Mouse (Mus musculus) ES-E14 (cell line): ENCODE results near the gene BC017158. TPM values are rescaled to one million over a fixed set of nuclear protein-coding genes. Genes with fewer than 3 reads are reported as not detected.
A peak's percentile ranks its signal among the peaks of the same experiment; 100 is the strongest.

ENCODE experiments used
- DNase-seq: peaks from one replicate; pipeline ENCODE4 v3.0.0-alpha.2; 2013; ENCODE audit warnings: low read depth, low spot score
- H3K27ac ChIP-seq: 2 replicates; pipeline ENCODE4 v1.5.1; 2012; ENCODE audit warnings: low read depth, mild to moderate bottlenecking, low read length, moderate library complexity, mixed read lengths; ENCODE audit not compliant: poor library complexity, insufficient read depth, severe bottlenecking
- H3K36me3 ChIP-seq: 2 replicates; pipeline ENCODE4 v1.6.1; 2012; ENCODE audit warnings: mild to moderate bottlenecking, low read length, moderate library complexity, mixed read lengths; ENCODE audit not compliant: control insufficient read depth, poor library complexity, insufficient read depth, severe bottlenecking
- H3K4me1 ChIP-seq, 2 experiments: fragments of 150-350 bp in 1 of 2; sonication (generic) in 1 of 2; 2 replicates each; pipeline ENCODE4 v1.6.1; 2012; ENCODE audit warnings: low read length in 2 of 2, mild to moderate bottlenecking in 1 of 2, mixed read lengths in 1 of 2; ENCODE audit not compliant: control insufficient read depth in 2 of 2, insufficient read depth in 2 of 2, poor library complexity in 1 of 2
- H3K4me3 ChIP-seq, 2 experiments: fragments of 150-350 bp in 1 of 2; sonication (generic) in 1 of 2; 2 replicates each; pipeline ENCODE4 v1.5.1; 2012; ENCODE audit warnings: low read length in 2 of 2, low read depth in 1 of 2, mild to moderate bottlenecking in 1 of 2, mixed read lengths in 1 of 2; ENCODE audit not compliant: insufficient read depth in 1 of 2, poor library complexity in 1 of 2, severe bottlenecking in 1 of 2
- H3K9ac ChIP-seq: 2 replicates; pipeline ENCODE4 v1.6.1; 2012; ENCODE audit warnings: low read depth, mild to moderate bottlenecking, low read length, mixed read lengths; ENCODE audit not compliant: poor library complexity, insufficient read depth, severe bottlenecking
- H3K9me3 ChIP-seq: fragments of 150-350 bp; sonication (generic); 2 replicates; pipeline ENCODE4 v1.6.1; 2012; ENCODE audit warnings: low read depth, mild to moderate bottlenecking, low read length; ENCODE audit not compliant: control insufficient read depth, insufficient read depth
- CHD2 ChIP-seq: IDR thresholded peaks from 2 replicates; pipeline ENCODE4 v1.6.1; 2014; ENCODE audit warnings: mild to moderate bottlenecking, low read depth, low read length, inconsistent platforms
- HCFC1 ChIP-seq: IDR thresholded peaks from 2 replicates; pipeline ENCODE4 v1.6.1; 2012; ENCODE audit warnings: low read length, inconsistent platforms, borderline replicate concordance; ENCODE audit not compliant: insufficient read depth
- MAFK ChIP-seq: IDR thresholded peaks from 2 replicates; pipeline ENCODE4 v1.6.1; 2014; ENCODE audit warnings: mild to moderate bottlenecking, low read depth, low read length, inconsistent platforms; ENCODE audit not compliant: insufficient read depth
- ZC3H11A ChIP-seq: IDR thresholded peaks from 2 replicates; pipeline ENCODE4 v1.6.1; 2012; ENCODE audit warnings: low read depth, mild to moderate bottlenecking, inconsistent platforms, low read length, borderline replicate concordance
- ZNF384 ChIP-seq: IDR thresholded peaks from 2 replicates; pipeline ENCODE4 v1.6.1; 2012; ENCODE audit warnings: low read depth, low read length, inconsistent platforms
- in situ Hi-C, 2 experiments: fragments of 600-800 bp; cut with MboI; formaldehyde crosslinking; loops; one replicate each; pipeline ENCODE4 v1.15.1; 2025; ENCODE audit warnings: low sequenced_read_pairs in 2 of 2, inconsistent platforms in 1 of 2; ENCODE audit not compliant: unreplicated experiment in 2 of 2
- total RNA-seq: library from RNA; depleted of rRNA; stranded (reverse); fragments of 300-350 nt; gene quantifications from 2 replicates; pipeline ENCODE4 v1.2.3, GENCODE M21; 2012; rRNA removed

BC017158 gene
- total RNA-seq, 1 experiment: 18.6 TPM

- Histone ChIP-seq H3K27ac (no peak overlapping the region), H3K9ac (no peak overlapping the region), H3K4me3 (no peak overlapping the region), H3K4me1 (peaks cover 0 to 2% of the 10 kb centered on the region in 2 experiments; a peak in 1 of 4 replicates), H3K9me3 (no peaks in the 10 kb centered on the region), H3K36me3 (peaks cover under 1% of the 10 kb centered on the region; the same call in 1 of the 2 replicates)
- no peak for TF ChIP-seq CHD2
- TF ChIP-seq ZC3H11A: no peak
- TF ChIP-seq ZNF384: no peak
- TF ChIP-seq MAFK: no peak
- TF ChIP-seq HCFC1: no peak
- in situ Hi-C loops: no loop called here
- no peak for DNase-seq
Measured at GRCm38 (mm10) chr7:128234796-128235195, 63.2 kb downstream of the BC017158 start.

GRCm38 (mm10) chr7:128231741-128232140 lies 66.2 kb downstream of the BC017158 start:
- no peaks in the 10 kb centered on the region for H3K36me3 ChIP-seq
- TF ChIP-seq MAFK: no peak
- TF ChIP-seq CHD2: no peak
- H3K9ac ChIP-seq: no peak overlapping the region
- in situ Hi-C loops: no loop called here
- peak; percentile 66 for DNase-seq
- no peak overlapping the region for H3K27ac ChIP-seq
- H3K4me3 ChIP-seq: no peak overlapping the region
- H3K9me3 ChIP-seq: no peaks in the 10 kb centered on the region
- H3K4me1 ChIP-seq: no peaks in the 10 kb centered on the region

Other genes with a start within 250 kb of the BC017158 start
- gene Itgam, start 235.5 kb downstream of the BC017158 start, total RNA-seq: 0.42 and 1.0 TPM in 2 replicates
- gene Gm49368, start 235.5 kb downstream of the BC017158 start, total RNA-seq: not detected in 2 replicates
- gene Itgax, start 168.6 kb downstream of the BC017158 start, total RNA-seq: not detected in 2 replicates
- not detected in 2 replicates for gene Itgad, start 143.8 kb downstream of the BC017158 start, total RNA-seq
- 0.36 TPM in 1 of 2 replicates, not detected in the other for gene Cox6a2, start 91.8 kb downstream of the BC017158 start, total RNA-seq
- 9.3 and 11.4 TPM in 2 replicates for gene Armc5, start 60.8 kb downstream of the BC017158 start, total RNA-seq
- gene 9130023H24Rik, start 60.1 kb downstream of the BC017158 start, total RNA-seq: 2.1 and 2.6 TPM in 2 replicates
- gene Tgfb1i1, start 51.4 kb downstream of the BC017158 start, total RNA-seq: 5.1 and 10.5 TPM in 2 replicates
- 0.49 and 0.53 TPM in 2 replicates for gene Slc5a2, start 32.5 kb downstream of the BC017158 start, total RNA-seq
- gene Rgs10, start 120.6 kb upstream of the BC017158 start, total RNA-seq: 5.4 and 6.2 TPM in 2 replicates
- gene Tial1, start 163.5 kb upstream of the BC017158 start, total RNA-seq: 73.2 and 73.7 TPM in 2 replicates
- gene Bag3, start 225.4 kb upstream of the BC017158 start, total RNA-seq: 6.3 and 13.6 TPM in 2 replicates